Mouse (Mus musculus) intestine, embryonic 15.5 days (tissue): ENCODE measurements around the gene Dcpp1. TPM values are rescaled to one million over a fixed set of nuclear protein-coding genes. Genes with fewer than 3 reads are reported as not detected.

Source experiments
- polyA plus RNA-seq: library from polyadenylated mRNA; unstranded; fragments of >200 nt; fragmentation: Nextera tagmentation; extraction: Ambion mirVana; gene quantifications from 2 replicates; pipeline ENCODE4 v1.2.1, GENCODE M21; 2015

Dcpp1 gene
- polyA plus RNA-seq, 1 experiment from 2014 or later = not detected

Other genes with a start within 250 kb of the Dcpp1 start
- gene Mmp25, start 235.6 kb upstream of the Dcpp1 start, polyA plus RNA-seq = 0.69 and 0.79 TPM in 2 replicates
- 4.2 TPM in 2 replicates for gene Bicdl2, start 220.4 kb upstream of the Dcpp1 start, polyA plus RNA-seq
- gene Hcfc1r1, start 207.3 kb upstream of the Dcpp1 start, polyA plus RNA-seq = 68.9 and 69.9 TPM in 2 replicates
- 43.0 and 43.2 TPM in 2 replicates for gene Thoc6, start 207.0 kb upstream of the Dcpp1 start, polyA plus RNA-seq
- 24.2 and 24.8 TPM in 2 replicates for gene Tnfrsf12a, start 203.4 kb upstream of the Dcpp1 start, polyA plus RNA-seq
- gene Cldn6, start 201.6 kb upstream of the Dcpp1 start, polyA plus RNA-seq = 42.8 and 46.2 TPM in 2 replicates
- 1.3 and 2.0 TPM in 2 replicates for gene Cldn9, start 196.8 kb upstream of the Dcpp1 start, polyA plus RNA-seq
- 0.14 TPM in 1 of 2 replicates, not detected in the other for gene 1520401A03Rik, start 158.1 kb upstream of the Dcpp1 start, polyA plus RNA-seq
- 42.3 and 46.0 TPM in 2 replicates for gene Pkmyt1, start 154.5 kb upstream of the Dcpp1 start, polyA plus RNA-seq
- gene Paqr4, start 140.0 kb upstream of the Dcpp1 start, polyA plus RNA-seq = 21.8 and 22.7 TPM in 2 replicates
- 0.33 and 0.49 TPM in 2 replicates for gene Kremen2, start 135.0 kb upstream of the Dcpp1 start, polyA plus RNA-seq
- 48.3 and 49.4 TPM in 2 replicates for gene Flywch1, start 109.3 kb upstream of the Dcpp1 start, polyA plus RNA-seq
- gene Flywch2, start 94.8 kb upstream of the Dcpp1 start, polyA plus RNA-seq = 14.7 TPM in 2 replicates
- 408 and 435 TPM in 2 replicates for gene Srrm2, start 90.3 kb upstream of the Dcpp1 start, polyA plus RNA-seq
- 939 and 946 TPM in 2 replicates for gene Elob, start 51.7 kb upstream of the Dcpp1 start, polyA plus RNA-seq
- 0.14 and 0.20 TPM in 2 replicates for gene Prss33, start 44.8 kb upstream of the Dcpp1 start, polyA plus RNA-seq
- 5.1 and 9.9 TPM in 2 replicates for gene Prss32, start 37.0 kb upstream of the Dcpp1 start, polyA plus RNA-seq
- gene Prss41, start 36.7 kb upstream of the Dcpp1 start, polyA plus RNA-seq = 2.1 and 3.3 TPM in 2 replicates
- not detected in 2 replicates for gene Prss21, start 12.8 kb upstream of the Dcpp1 start, polyA plus RNA-seq
- not detected in 2 replicates for gene Dcpp2, start within 50 bp of the Dcpp1 start, polyA plus RNA-seq
- gene Dcpp3, start 36.6 kb downstream of the Dcpp1 start, polyA plus RNA-seq = not detected in 2 replicates
- not detected in 2 replicates for gene Sbp, start 60.8 kb downstream of the Dcpp1 start, polyA plus RNA-seq
- gene Sbpl, start 74.4 kb downstream of the Dcpp1 start, polyA plus RNA-seq = not detected in 2 replicates
- gene Prss30, start 99.7 kb downstream of the Dcpp1 start, polyA plus RNA-seq = 1.4 and 2.2 TPM in 2 replicates
- not detected in 2 replicates for gene Prss22, start 117.2 kb downstream of the Dcpp1 start, polyA plus RNA-seq
- gene Prss27, start 157.3 kb downstream of the Dcpp1 start, polyA plus RNA-seq = 0.11 and 0.18 TPM in 2 replicates
- 64.5 and 66.6 TPM in 2 replicates for gene Kctd5, start 192.6 kb downstream of the Dcpp1 start, polyA plus RNA-seq